Mouse (Mus musculus) heart, adult 2 months (tissue): ENCODE measurements around the gene Prpf6. TPM values are rescaled to one million over a fixed set of nuclear protein-coding genes. Genes with fewer than 3 reads are reported as not detected.

ENCODE experiments used
- DNase-seq, 2 experiments: peaks; one replicate each; pipeline ENCODE4 v3.0.0; 2021
- H3K27ac ChIP-seq: fragments of 200-600 bp; 2 replicates; pipeline ENCODE4 v1.8.1; 2022
- H3K27me3 ChIP-seq: fragments of 200-500 bp; 2 replicates; pipeline ENCODE4 v1.6.1; 2012; ENCODE audit warnings: mild to moderate bottlenecking, low read length, inconsistent platforms, mixed read lengths; ENCODE audit not compliant: control insufficient read depth, insufficient read depth
- H3K36me3 ChIP-seq: fragments of 200-500 bp; 2 replicates; pipeline ENCODE4 v1.6.1; 2012; ENCODE audit warnings: low read length, inconsistent platforms; ENCODE audit not compliant: control insufficient read depth, insufficient read depth
- H3K4me1 ChIP-seq: fragments of 200-500 bp; 2 replicates; pipeline ENCODE4 v1.6.1; 2011; ENCODE audit warnings: low read length; ENCODE audit not compliant: control insufficient read depth, insufficient read depth
- H3K4me3 ChIP-seq: fragments of 200-600 bp; 2 replicates; pipeline ENCODE4 v1.8.1; 2022
- H3K79me2 ChIP-seq: fragments of 200-500 bp; replicated peaks from 2 replicates; pipeline ENCODE4 v1.6.1; 2012; ENCODE audit warnings: mild to moderate bottlenecking, inconsistent platforms, low read length, moderate library complexity, mixed read lengths; ENCODE audit not compliant: control insufficient read depth, insufficient read depth
- H3K9ac ChIP-seq: fragments of 200-500 bp; 2 replicates; pipeline ENCODE4 v1.6.1; 2012; ENCODE audit warnings: low read depth, mild to moderate bottlenecking, control low read depth, inconsistent platforms, low read length, mixed read lengths
- CTCF ChIP-seq: fragments of 200-600 bp; IDR thresholded peaks from 2 replicates; pipeline ENCODE4 v1.8.1; 2022; ENCODE audit warnings: antibody characterized with exemption, mild to moderate bottlenecking, moderate library complexity
- EP300 ChIP-seq: fragments of 200-500 bp; IDR thresholded peaks from 2 replicates; pipeline ENCODE4 v1.6.1; 2011; ENCODE audit warnings: low read depth, low read length, control low read depth; ENCODE audit not compliant: insufficient read depth
- POLR2A ChIP-seq: fragments of 200-500 bp; IDR thresholded peaks from 2 replicates; pipeline ENCODE4 v1.6.1; 2011; ENCODE audit warnings: mild to moderate bottlenecking, low read depth, low read length, control low read depth; ENCODE audit not compliant: insufficient read depth
- WGBS: fragments of 180-500 bp; shearing (Covaris S2); methylation state at CpG from one replicate; pipeline ENCODE4 v1.1.7; 2018; 5-methylcytosine and 5-hydroxymethylcytosine counted together
- intact Hi-C: fragments of 180-260 bp; cut with DNase I; formaldehyde crosslinking; loops from one replicate; pipeline ENCODE4 v1.15.1; 2025
- polyA plus RNA-seq: library from polyadenylated mRNA; depleted of rRNA; stranded (reverse); fragments of >200 nt; gene quantifications from 2 replicates; pipeline ENCODE4 v1.2.3, GENCODE M21; 2012
- total RNA-seq, 2 experiments: library from RNA; stranded (reverse); gene quantifications; 2 replicates each; pipeline ENCODE4 v1.2.3; 2021

The Prpf6 gene
- total and polyA plus RNA-seq, 3 experiments, result 13.8 to 38.6 (median 35.3) TPM

DNA sequence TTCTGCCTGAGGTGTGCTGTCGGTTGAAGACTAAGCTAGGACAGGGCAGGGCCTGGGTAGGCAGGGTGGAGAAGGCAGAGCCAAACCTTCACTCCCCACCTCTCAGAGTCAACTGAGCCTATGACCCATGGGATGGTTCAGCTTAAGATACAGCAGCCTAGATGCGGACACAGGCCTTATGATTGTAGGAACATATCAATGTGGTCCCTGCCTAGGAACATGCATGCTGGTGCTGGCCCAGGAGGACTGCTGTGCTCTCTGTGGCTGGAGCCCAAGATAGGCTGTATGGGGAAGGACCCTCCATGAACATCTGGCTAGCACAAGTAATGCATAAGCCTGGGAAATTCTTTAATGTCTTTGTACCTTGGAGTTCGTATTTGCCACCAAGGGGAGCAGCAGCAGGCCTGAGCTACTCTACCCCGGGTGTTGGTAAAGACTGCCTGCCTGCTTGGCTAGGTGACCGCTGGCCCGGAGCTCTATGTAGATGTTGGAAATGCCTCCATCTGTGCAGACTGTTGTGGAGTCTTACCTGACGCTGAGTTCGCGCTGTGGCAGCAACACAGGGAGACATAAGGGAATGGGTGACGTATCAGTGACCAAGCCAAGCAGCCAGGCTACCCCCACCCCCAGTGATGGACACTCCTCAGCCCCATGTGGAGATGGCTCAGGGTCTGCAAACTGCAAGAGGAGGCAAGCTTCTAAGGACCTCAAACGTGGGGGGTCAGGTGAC is 19.6 kb upstream of the Prpf6 start:
- peak in 1 of 2 experiments; percentile 17 for DNase-seq
- no peaks in the 10 kb centered on the region for H3K27me3 ChIP-seq
- intact Hi-C loops, result no loop called here
- no peaks in the 10 kb centered on the region; the same call in 1 of the 2 replicates for H3K4me1 ChIP-seq
- no peaks in the 10 kb centered on the region for H3K79me2 ChIP-seq
- no peak overlapping the region for H3K27ac ChIP-seq
- H3K36me3 ChIP-seq, result no peaks in the 10 kb centered on the region
- H3K9ac ChIP-seq, result no peak overlapping the region
- WGBS, result 88% methylated on average over 11 of the region's 11 CpGs
- TF ChIP-seq EP300, result no peak
- no peak for TF ChIP-seq CTCF
- no peak for TF ChIP-seq POLR2A
- H3K4me3 ChIP-seq, result no peak overlapping the region

DNA sequence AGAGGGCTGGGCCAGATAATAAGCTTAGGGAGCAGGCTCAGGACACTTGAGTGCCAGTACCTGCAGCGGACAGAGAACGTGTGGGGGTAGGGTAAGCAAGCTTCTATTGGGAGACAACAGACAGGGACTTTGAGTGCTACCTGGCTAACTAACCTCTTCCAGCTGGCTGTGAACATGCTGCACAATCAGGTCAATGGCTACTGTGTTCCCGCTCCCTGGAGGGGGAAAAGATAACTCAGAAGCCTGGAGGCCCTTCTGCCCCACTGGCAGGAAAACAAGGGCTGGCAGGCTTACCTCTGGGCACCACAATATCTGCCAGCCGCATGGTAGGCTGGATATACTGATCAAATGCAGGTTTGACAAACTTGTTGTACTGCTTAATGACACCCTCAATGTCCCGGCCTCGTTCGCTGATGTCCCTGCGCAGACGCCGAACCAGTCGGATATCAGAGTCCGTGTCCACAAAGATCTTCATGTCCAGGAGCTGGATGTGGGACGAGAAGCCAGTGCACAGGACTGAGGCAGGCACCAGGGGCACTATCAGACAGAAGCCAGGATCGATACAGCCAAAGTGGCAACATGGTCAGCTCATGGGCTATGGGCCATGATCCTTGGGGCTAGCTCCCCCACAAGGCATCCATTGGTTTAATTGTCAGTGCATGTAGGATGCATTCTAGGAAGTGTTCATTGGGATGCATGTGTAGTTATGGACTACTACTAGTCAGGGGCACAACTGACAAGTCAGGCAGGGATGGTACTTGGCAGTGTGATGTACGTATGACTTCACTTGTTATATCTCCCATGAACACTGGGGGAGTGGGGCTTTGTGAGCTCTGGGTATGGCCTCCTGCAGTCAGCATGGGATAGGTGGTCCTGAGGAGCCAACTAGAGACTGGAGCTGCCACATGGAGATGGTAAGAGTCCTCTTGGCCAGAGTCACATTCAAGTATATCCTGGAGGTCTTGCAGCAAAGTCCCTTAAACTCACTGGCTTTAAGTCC is 18.4 kb upstream of the Prpf6 start:
- Histone ChIP-seq H3K27ac (no peak overlapping the region), H3K79me2 (no peaks in the 10 kb centered on the region), H3K36me3 (no peaks in the 10 kb centered on the region), H3K4me3 (no peak overlapping the region), H3K9ac (no peak overlapping the region), H3K27me3 (no peaks in the 10 kb centered on the region), H3K4me1 (peaks cover 1% of the 10 kb centered on the region; the same call in 1 of the 2 replicates)
- TF ChIP-seq POLR2A (no peak), CTCF (no peak), EP300 (0 out of 2 replicates have a peak, but pooled peaks have one; percentile 7)
- intact Hi-C loops, result no loop called here
- WGBS, result 74% methylated on average over 15 of the region's 15 CpGs
- peak; percentile 40 to 56 for DNase-seq

DNA sequence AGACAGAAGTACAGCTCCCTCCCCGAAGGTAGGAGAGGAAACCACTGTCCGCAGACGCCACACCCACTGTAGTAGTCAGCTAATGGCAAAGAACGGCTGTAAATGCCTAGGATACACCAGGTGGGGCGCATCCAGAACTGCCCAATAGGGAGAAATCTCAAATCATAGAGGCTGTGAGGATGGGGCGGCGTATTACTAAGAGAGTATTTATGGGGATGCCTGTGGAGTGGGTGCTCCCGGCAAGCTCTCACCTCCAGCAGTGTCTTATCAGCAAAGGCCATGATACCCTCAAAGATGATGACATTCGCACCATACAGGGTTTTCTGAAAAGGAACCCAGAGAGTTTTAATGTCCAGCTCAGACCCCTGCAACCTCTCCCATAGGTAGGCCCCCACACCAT is 17.7 kb upstream of the Prpf6 start:
- intact Hi-C loops, result no loop called here
- Histone ChIP-seq H3K9ac (no peak overlapping the region), H3K36me3 (no peaks in the 10 kb centered on the region), H3K4me3 (no peak overlapping the region), H3K79me2 (no peaks in the 10 kb centered on the region), H3K27ac (no peak overlapping the region), H3K4me1 (peaks cover 5% of the 10 kb centered on the region; the same call in 1 of the 2 replicates), H3K27me3 (no peaks in the 10 kb centered on the region)
- 88% methylated on average over 9 of the region's 9 CpGs for WGBS
- TF ChIP-seq EP300, result no peak
- no peak for TF ChIP-seq POLR2A
- TF ChIP-seq CTCF, result no peak
- DNase-seq, result peak in 1 of 2 experiments; percentile 9

DNA sequence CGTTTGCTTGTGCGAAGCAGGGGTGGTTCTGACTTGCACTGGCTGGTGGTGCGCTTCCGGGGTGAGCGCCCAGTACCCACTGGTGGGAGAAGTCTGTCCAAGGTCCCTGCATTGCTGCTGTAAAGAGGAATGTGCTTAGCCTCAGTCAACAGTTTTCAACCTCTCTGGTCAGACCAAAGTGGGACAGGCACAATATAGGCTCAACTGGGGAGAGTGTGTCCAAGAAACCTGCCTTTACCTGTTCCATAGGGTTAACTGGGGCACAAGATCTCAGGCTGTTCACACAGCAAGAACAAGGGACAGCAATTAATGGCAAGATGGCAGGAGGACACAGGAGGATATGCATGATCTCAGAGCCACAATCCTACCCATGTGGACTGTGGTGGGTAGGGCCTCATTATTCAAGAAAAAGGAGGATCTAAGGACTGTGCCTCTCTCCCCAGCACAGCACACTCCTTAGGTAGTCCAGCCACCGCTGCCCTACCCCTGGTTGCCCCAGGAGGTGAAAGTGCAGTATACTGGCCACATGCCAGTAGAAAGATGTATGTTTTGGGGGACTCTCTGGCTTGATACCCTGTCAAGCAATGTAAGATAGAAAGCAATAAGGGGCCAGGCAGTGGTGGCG is 16.6 kb upstream of the Prpf6 start:
- H3K4me1 ChIP-seq, result peaks cover 5% of the 10 kb centered on the region; the same call in 1 of the 2 replicates
- no peaks in the 10 kb centered on the region for H3K36me3 ChIP-seq
- no peak for TF ChIP-seq CTCF
- no peak for TF ChIP-seq EP300
- TF ChIP-seq POLR2A, result no peak
- WGBS, result 94% methylated on average over 7 of the region's 7 CpGs
- DNase-seq, result peak in 1 of 2 experiments; percentile 13
- H3K9ac ChIP-seq, result no peak overlapping the region
- intact Hi-C loops, result no loop called here
- no peak overlapping the region for H3K27ac ChIP-seq
- no peaks in the 10 kb centered on the region for H3K27me3 ChIP-seq
- no peak overlapping the region for H3K4me3 ChIP-seq
- H3K79me2 ChIP-seq, result no peaks in the 10 kb centered on the region

DNA sequence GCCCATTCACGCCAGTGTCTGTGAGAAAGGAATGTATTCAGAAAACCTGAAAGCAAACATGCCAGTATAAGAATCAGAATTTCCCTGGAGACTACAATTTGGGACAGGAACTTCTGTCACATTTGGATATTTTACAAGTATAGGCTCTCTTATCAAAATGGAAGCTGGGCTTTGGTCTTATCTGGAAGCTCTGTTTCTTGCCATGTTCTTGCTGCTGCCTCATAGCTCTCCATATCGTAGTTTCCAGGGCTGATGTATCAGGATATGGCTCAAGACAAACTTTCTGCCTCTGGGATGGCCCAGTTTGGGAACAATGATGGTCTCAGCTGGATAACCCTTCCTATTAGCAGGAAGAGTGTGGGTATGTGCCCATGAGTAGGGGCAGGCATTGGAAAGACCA is 15.1 kb upstream of the Prpf6 start:
- no peak overlapping the region for H3K9ac ChIP-seq
- peaks cover 6% of the 10 kb centered on the region; the same call in 1 of the 2 replicates for H3K4me1 ChIP-seq
- H3K4me3 ChIP-seq, result no peak overlapping the region
- DNase-seq, result peak in 1 of 2 experiments; percentile 11
- no peaks in the 10 kb centered on the region for H3K27me3 ChIP-seq
- TF ChIP-seq CTCF (no peak), POLR2A (no peak), EP300 (no peak)
- 62% methylated on average over 2 of the region's 2 CpGs for WGBS
- H3K27ac ChIP-seq, result no peak overlapping the region
- no peaks in the 10 kb centered on the region for H3K36me3 ChIP-seq
- intact Hi-C loops, result no loop called here
- no peaks in the 10 kb centered on the region for H3K79me2 ChIP-seq
